Mouse (Mus musculus) MEL (cell line): ENCODE measurements around the gene Gabarapl2. TPM values are rescaled to one million over a fixed set of nuclear protein-coding genes. Genes with fewer than 3 reads are reported as not detected.
"Not testable (repeated sequence)": the region's sequence is repeated elsewhere in the genome, so short reads cannot be mapped to it uniquely, and the experiment has no call there.

Experiments
- DNase-seq: peaks from one replicate; pipeline ENCODE4 v3.0.0; 2011; ENCODE audit warnings: low read depth, low spot score
- H3K27ac ChIP-seq: 2 replicates; pipeline ENCODE4 v1.5.1; 2012; ENCODE audit warnings: low read depth, mild to moderate bottlenecking, control low read depth, low read length, moderate library complexity; ENCODE audit not compliant: control insufficient read depth
- H3K27me3 ChIP-seq, 2 experiments: fragments of 150-350 bp in 1 of 2; sonication (generic) in 1 of 2; 2 replicates each; pipeline ENCODE4 v1.6.1; 2012; ENCODE audit warnings: low read length in 2 of 2, mild to moderate bottlenecking in 2 of 2, improper control_type of control experiment in 1 of 2, moderate library complexity in 1 of 2; ENCODE audit not compliant: insufficient read depth in 2 of 2, control insufficient read depth in 1 of 2
- H3K36me3 ChIP-seq, 2 experiments: 2 replicates each; pipeline ENCODE4 v1.6.1; 2012 to 2014; ENCODE audit warnings: low read length in 2 of 2, improper control_type of control experiment in 1 of 2, inconsistent platforms in 1 of 2, mild to moderate bottlenecking in 1 of 2; ENCODE audit not compliant: insufficient read depth in 2 of 2, control insufficient read depth in 1 of 2
- H3K4me1 ChIP-seq, 2 experiments: fragments of 150-350 bp in 1 of 2; sonication (generic) in 1 of 2; 2 replicates each; pipeline ENCODE4 v1.6.1; 2012; ENCODE audit warnings: low read length in 2 of 2, improper control_type of control experiment in 1 of 2, mild to moderate bottlenecking in 1 of 2; ENCODE audit not compliant: insufficient read depth in 2 of 2, control insufficient read depth in 1 of 2
- H3K4me3 ChIP-seq, 2 experiments: fragments of 150-350 bp in 1 of 2; sonication (generic) in 1 of 2; 2 replicates each; pipeline ENCODE4 v1.5.1; 2012; ENCODE audit warnings: low read depth in 2 of 2, low read length in 2 of 2, mild to moderate bottlenecking in 2 of 2, moderate library complexity in 2 of 2, control low read depth in 1 of 2, improper control_type of control experiment in 1 of 2; ENCODE audit not compliant: control insufficient read depth in 1 of 2, insufficient read depth in 1 of 2
- H3K79me2 ChIP-seq: 2 replicates; pipeline ENCODE4 v1.6.1; 2012; ENCODE audit warnings: mild to moderate bottlenecking, low read length, moderate library complexity; ENCODE audit not compliant: control insufficient read depth, poor library complexity, insufficient read depth
- H3K9ac ChIP-seq: 2 replicates; pipeline ENCODE4 v1.6.1; 2012; ENCODE audit warnings: low read depth, mild to moderate bottlenecking, control low read depth, low read length, moderate library complexity; ENCODE audit not compliant: control insufficient read depth, poor library complexity, severe bottlenecking
- H3K9me3 ChIP-seq: fragments of 150-350 bp; sonication (generic); replicated peaks from 2 replicates; pipeline ENCODE4 v1.6.1; 2012; ENCODE audit warnings: mild to moderate bottlenecking, low read length, improper control_type of control experiment, moderate library complexity; ENCODE audit not compliant: insufficient read depth
- CHD2 ChIP-seq: IDR thresholded peaks from 2 replicates; pipeline ENCODE4 v1.6.1; 2011; ENCODE audit warnings: low read length, improper control_type of control experiment
- ELF1 ChIP-seq: IDR thresholded peaks from 2 replicates; pipeline ENCODE4 v1.6.1; 2014; ENCODE audit warnings: low read depth, mild to moderate bottlenecking, inconsistent platforms, low read length, improper control_type of control experiment, moderate library complexity
- EP300 ChIP-seq, 2 experiments: IDR thresholded peaks; 2 replicates each; pipeline ENCODE4 v1.6.1; 2011; ENCODE audit warnings: improper control_type of control experiment in 2 of 2, low read length in 2 of 2, low read depth in 1 of 2, mild to moderate bottlenecking in 1 of 2
- ETS1 ChIP-seq: IDR thresholded peaks from 2 replicates; pipeline ENCODE4 v1.6.1; 2012; ENCODE audit warnings: low read depth, mild to moderate bottlenecking, inconsistent platforms, low read length, improper control_type of control experiment, moderate library complexity
- GATA1 ChIP-seq: IDR thresholded peaks from 2 replicates; pipeline ENCODE4 v1.6.1; 2011; ENCODE audit warnings: low read depth, low read length, improper control_type of control experiment
- HCFC1 ChIP-seq: IDR thresholded peaks from 2 replicates; pipeline ENCODE4 v1.6.1; 2012; ENCODE audit warnings: low read depth, mild to moderate bottlenecking, inconsistent platforms, low read length, improper control_type of control experiment, moderate library complexity
- JUND ChIP-seq: IDR thresholded peaks from 2 replicates; pipeline ENCODE4 v1.6.1; 2011; ENCODE audit warnings: low read depth, mild to moderate bottlenecking, improper control_type of control experiment, low read length
- RCOR1 ChIP-seq: IDR thresholded peaks from 2 replicates; pipeline ENCODE4 v1.6.1; 2012; ENCODE audit warnings: low read depth, mild to moderate bottlenecking, inconsistent platforms, low read length, improper control_type of control experiment
- SIN3A ChIP-seq: IDR thresholded peaks from 2 replicates; pipeline ENCODE4 v1.6.1; 2012; ENCODE audit warnings: low read length, improper control_type of control experiment, inconsistent platforms
- TCF12 ChIP-seq: IDR thresholded peaks from 2 replicates; pipeline ENCODE4 v1.6.1; 2014; ENCODE audit warnings: low read depth, mild to moderate bottlenecking, inconsistent platforms, low read length, improper control_type of control experiment, moderate library complexity
- USF2 ChIP-seq, 2 experiments: IDR thresholded peaks; 2 replicates each; pipeline ENCODE4 v1.6.1; 2011 to 2012; ENCODE audit warnings: improper control_type of control experiment in 2 of 2, low read length in 2 of 2, borderline replicate concordance in 1 of 2, inconsistent platforms in 1 of 2, low read depth in 1 of 2, mild to moderate bottlenecking in 1 of 2; ENCODE audit not compliant: insufficient read depth in 1 of 2
- polyA plus RNA-seq, 2 experiments: library from polyadenylated mRNA; stranded (reverse) in 1 of 2; unstranded in 1 of 2; fragments of >175 nt in 1 of 2; fragments of >200 nt in 1 of 2; gene quantifications; 2 replicates each; pipeline versions ENCODE4 v1.2.1 to v1.2.4; 2012; ENCODE audit warnings: low replicate concordance in 2 of 2, low read depth in 1 of 2; ENCODE audit not compliant: insufficient read length in 2 of 2, insufficient read depth in 1 of 2, missing spikeins in 1 of 2
- total RNA-seq: library from RNA; depleted of rRNA; stranded (reverse); fragments of 300-350 nt; gene quantifications from 2 replicates; pipeline ENCODE4 v1.2.3, GENCODE M21; 2012

Gene Gabarapl2
- total and polyA plus RNA-seq, 3 experiments, result 18.4 to 22.5 TPM; not detected in 1

- peaks cover 5% of the 10 kb centered on the region; the same call in 1 of the 2 replicates for H3K79me2 ChIP-seq
- DNase-seq, result peak; percentile 75
- no peak overlapping the region for H3K9ac ChIP-seq
- peaks cover 4 to 20% of the 10 kb centered on the region in 2 experiments for H3K4me1 ChIP-seq
- TF ChIP-seq ETS1 (peak; percentile 30; the same call in 1 of the 2 replicates), CHD2 (no peak), GATA1 (peak; percentile 71), USF2 (IDR thresholded peaks at IDR 0.05; ENCODE audit: borderline replicate concordance in 1 of 2, insufficient read depth in 1 of 2, low read depth in 1 of 2, low read length in 2 of 2) (no peak), EP300 (IDR thresholded peaks at IDR 0.05; ENCODE audit: low read depth in 1 of 2, low read length in 2 of 2) (peak; percentile 41 to 83; a peak in 3 of 4 replicates), ELF1 (peak; percentile 34; the same call in 1 of the 2 replicates), TCF12 (0 out of 2 replicates have a peak, but pooled peaks have one; percentile 29), HCFC1 (no peak), JUND (0 out of 2 replicates have a peak, but pooled peaks have one; percentile 14), RCOR1 (peak; percentile 98), SIN3A (peak; percentile 29)
- no peaks in the 10 kb centered on the region for H3K27me3 ChIP-seq
- no peaks in the 10 kb centered on the region for H3K9me3 ChIP-seq
- H3K27ac ChIP-seq, result no peak overlapping the region
- no peak overlapping the region for H3K4me3 ChIP-seq
- peaks cover 0 to 14% of the 10 kb centered on the region in 2 experiments; a peak in 2 of 4 replicates for H3K36me3 ChIP-seq
These were observed 3.3 kb upstream of the Gabarapl2 start for GRCm38 (mm10) chr8:111937184-111937583.

GRCm38 (mm10) chr8:111938076-111938985, 2.2 kb upstream of the Gabarapl2 start:
- H3K9me3 ChIP-seq, H3K79me2 ChIP-seq, DNase-seq, H3K27ac ChIP-seq, H3K27me3 ChIP-seq, H3K9ac ChIP-seq, H3K4me3 ChIP-seq: not testable (repeated sequence)
- Histone ChIP-seq H3K36me3 (peaks cover 0 to 12% of the 10 kb centered on the region in 2 experiments; a peak in 2 of 4 replicates), H3K4me1 (peaks cover 4 to 18% of the 10 kb centered on the region in 2 experiments)
